Mouse (Mus musculus) midbrain, embryonic 11.5 days (tissue): ENCODE measurements around the gene Myrfl. TPM values are rescaled to one million over a fixed set of nuclear protein-coding genes. Genes with fewer than 3 reads are reported as not detected.

Source experiments
- ATAC-seq: fragments of 200-750 bp; cut with Nextera tagmentation; 2 replicates; pipeline ENCODE4 v1.8.0; 2017; ENCODE audit warnings: moderate TSS enrichment, moderate library complexity; ENCODE audit not compliant: low FRiP score
- DNase-seq: peaks from one replicate; pipeline ENCODE4 v3.0.0; 2015; ENCODE audit warnings: low spot score; ENCODE audit errors: missing footprints
- H3K27ac ChIP-seq: fragments of 300-500 bp; sonication (generic); 2 replicates; pipeline ENCODE4 v1.5.1; 2014; ENCODE audit warnings: low read depth, low read length
- H3K27me3 ChIP-seq: fragments of 300-500 bp; sonication (generic); 2 replicates; pipeline ENCODE4 v1.6.1; 2014; ENCODE audit warnings: mild to moderate bottlenecking, low read length, moderate library complexity, mixed read lengths; ENCODE audit not compliant: control insufficient read depth, insufficient read depth
- H3K36me3 ChIP-seq: fragments of 300-500 bp; sonication (generic); 2 replicates; pipeline ENCODE4 v1.6.1; 2014; ENCODE audit warnings: mild to moderate bottlenecking, low read length, moderate library complexity, mixed read lengths; ENCODE audit not compliant: control insufficient read depth, insufficient read depth
- H3K4me1 ChIP-seq: fragments of 300-500 bp; sonication (generic); 2 replicates; pipeline ENCODE4 v1.6.1; 2014; ENCODE audit warnings: low read length; ENCODE audit not compliant: control insufficient read depth, insufficient read depth
- H3K4me2 ChIP-seq: fragments of 300-500 bp; sonication (generic); 2 replicates; pipeline ENCODE4 v1.6.1; 2014; ENCODE audit warnings: mild to moderate bottlenecking, moderate library complexity
- H3K4me3 ChIP-seq: fragments of 300-500 bp; sonication (generic); 2 replicates; pipeline ENCODE4 v1.5.1; 2014; ENCODE audit warnings: low read depth, low read length
- H3K9ac ChIP-seq: fragments of 300-500 bp; sonication (generic); 2 replicates; pipeline ENCODE4 v1.6.1; 2014; ENCODE audit warnings: low read length
- H3K9me3 ChIP-seq: fragments of 300-500 bp; sonication (generic); 2 replicates; pipeline ENCODE4 v1.6.1; 2016; ENCODE audit warnings: low read length; ENCODE audit not compliant: control insufficient read depth
- WGBS: fragments of 180-500 bp; shearing (Covaris S2); extraction: QIAGEN DNeasy Blood & Tissue Kit; methylation state at CpG from one replicate; pipeline ENCODE4 v1.1.7; 2014; 5-methylcytosine and 5-hydroxymethylcytosine counted together
- polyA plus RNA-seq: library from polyadenylated mRNA; unstranded; fragments of >200 nt; fragmentation: Nextera tagmentation; extraction: Ambion mirVana; gene quantifications from 2 replicates; pipeline ENCODE4 v1.2.1, GENCODE M21; 2014

Gene Myrfl
- 0.04 and 0.23 TPM in 2 replicates for polyA plus RNA-seq

- H3K4me2 ChIP-seq = no peak within 1 kb of the TSS
- ATAC-seq = no peak
- no peak for DNase-seq
- no peak within 1 kb of the TSS for H3K27ac ChIP-seq
- no peaks in the 10 kb centered on the region for H3K27me3 ChIP-seq
- no peak within 1 kb of the TSS for H3K4me3 ChIP-seq
- no peak within 1 kb of the TSS for H3K9ac ChIP-seq
- 81% methylated on average over 17 of the region's 17 CpGs for WGBS
- H3K9me3 ChIP-seq = no peaks in the 10 kb centered on the region
- no peaks in the 10 kb centered on the region for H3K36me3 ChIP-seq
- H3K4me1 ChIP-seq = no peaks in the 10 kb centered on the region
Measured at GRCm38 (mm10) chr10:116896336-116897177, at the start of gene Myrfl. Gene Myrfl (minus strand): TSS chr10:116896919.

DNA sequence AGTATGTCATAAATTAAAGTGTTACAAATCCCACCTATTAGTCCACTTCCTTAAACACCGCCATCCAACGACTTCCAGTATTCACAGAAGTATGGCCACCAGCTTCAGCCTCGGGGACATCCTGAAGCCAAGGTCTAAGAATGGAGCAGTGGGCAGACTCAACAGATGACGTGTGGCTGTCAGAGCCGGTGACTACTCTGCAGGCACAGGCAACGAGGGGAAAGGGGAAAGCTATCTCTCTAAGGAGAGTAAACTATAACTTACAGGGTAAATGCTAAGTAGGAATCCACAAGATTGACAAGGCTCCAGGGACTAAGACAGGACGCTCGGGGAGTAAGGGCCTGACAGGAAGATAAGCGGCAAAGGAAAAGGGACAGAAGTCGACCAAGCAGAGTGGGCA is 48.2 kb upstream of the Myrfl start:
- no peak overlapping the region for H3K9ac ChIP-seq
- no peak overlapping the region for H3K27ac ChIP-seq
- H3K27me3 ChIP-seq = no peaks in the 10 kb centered on the region
- H3K9me3 ChIP-seq = no peaks in the 10 kb centered on the region
- H3K36me3 ChIP-seq = no peaks in the 10 kb centered on the region
- 81% methylated on average over 10 of the region's 10 CpGs for WGBS
- H3K4me2 ChIP-seq = no peak overlapping the region
- ATAC-seq = no peak
- no peak for DNase-seq
- peaks cover 11% of the 10 kb centered on the region; the same call in 1 of the 2 replicates for H3K4me1 ChIP-seq
- H3K4me3 ChIP-seq = no peak overlapping the region

DNA sequence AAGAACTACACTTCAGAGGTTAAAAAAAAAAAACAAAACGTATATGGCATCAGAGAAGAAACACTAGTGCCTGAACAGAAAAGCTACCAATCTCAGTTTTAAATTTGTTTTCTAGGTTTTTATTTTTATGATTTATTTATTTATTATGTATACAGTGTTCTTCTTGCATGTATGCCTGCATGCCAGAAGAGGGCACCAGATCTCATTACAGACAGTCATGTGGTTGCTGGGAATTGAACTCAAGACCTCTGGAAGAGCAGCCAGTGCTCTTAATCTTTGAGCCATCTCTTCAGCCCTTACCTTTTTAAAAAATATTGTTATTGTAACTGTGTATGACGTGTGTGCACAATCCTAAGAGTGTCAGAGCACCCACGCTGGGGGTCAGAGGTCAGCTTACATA is 47.4 kb upstream of the Myrfl start:
- 85% methylated on average over 3 of the region's 3 CpGs for WGBS
- DNase-seq (no peak), ATAC-seq (no peak)
- Histone ChIP-seq H3K36me3 (0 out of 2 replicates have a peak, but pooled peaks cover 1% of the 10 kb centered on the region), H3K4me2 (no peak overlapping the region), H3K9me3 (no peaks in the 10 kb centered on the region), H3K4me1 (peaks cover 10% of the 10 kb centered on the region; the same call in 1 of the 2 replicates), H3K27me3 (no peaks in the 10 kb centered on the region), H3K4me3 (no peak overlapping the region), H3K9ac (no peak overlapping the region), H3K27ac (no peak overlapping the region)

- no peaks in the 10 kb centered on the region for H3K4me1 ChIP-seq
- H3K9ac ChIP-seq = no peak overlapping the region
- no peaks in the 10 kb centered on the region for H3K9me3 ChIP-seq
- DNase-seq = no peak
- no peak for ATAC-seq
- no peaks in the 10 kb centered on the region for H3K27me3 ChIP-seq
- H3K27ac ChIP-seq = no peak overlapping the region
- H3K4me2 ChIP-seq = no peak overlapping the region
- 91% methylated on average over 6 of the region's 6 CpGs for WGBS
- H3K4me3 ChIP-seq = no peak overlapping the region
- H3K36me3 ChIP-seq = peaks cover 3% of the 10 kb centered on the region; the same call in 1 of the 2 replicates
Measured at GRCm38 (mm10) chr10:116943025-116943424, 46.3 kb upstream of the Myrfl start.

- no peaks in the 10 kb centered on the region for H3K4me1 ChIP-seq
- H3K9me3 ChIP-seq = no peaks in the 10 kb centered on the region
- H3K4me2 ChIP-seq = no peak overlapping the region
- no peaks in the 10 kb centered on the region for H3K27me3 ChIP-seq
- ATAC-seq = no peak
- no peak overlapping the region for H3K27ac ChIP-seq
- H3K4me3 ChIP-seq = no peak overlapping the region
- H3K9ac ChIP-seq = no peak overlapping the region
- peaks cover 5% of the 10 kb centered on the region; the same call in 1 of the 2 replicates for H3K36me3 ChIP-seq
- WGBS = 81% methylated on average over 12 of the region's 12 CpGs
- no peak for DNase-seq
Measured at GRCm38 (mm10) chr10:116935028-116935427, 38.3 kb upstream of the Myrfl start.

- Histone ChIP-seq H3K4me3 (no peak overlapping the region), H3K27ac (no peak overlapping the region), H3K9ac (no peak overlapping the region), H3K4me2 (no peak overlapping the region), H3K36me3 (peaks cover 3% of the 10 kb centered on the region; the same call in 1 of the 2 replicates), H3K9me3 (no peaks in the 10 kb centered on the region), H3K27me3 (no peaks in the 10 kb centered on the region), H3K4me1 (no peaks in the 10 kb centered on the region)
- no peak for ATAC-seq
- DNase-seq = no peak
- 95% methylated on average over 7 of the region's 7 CpGs for WGBS
Measured at GRCm38 (mm10) chr10:116933794-116934193, 37.1 kb upstream of the Myrfl start.

- Histone ChIP-seq H3K4me3 (no peak overlapping the region), H3K36me3 (peaks cover 3% of the 10 kb centered on the region; the same call in 1 of the 2 replicates), H3K9me3 (no peaks in the 10 kb centered on the region), H3K4me1 (no peaks in the 10 kb centered on the region), H3K9ac (no peak overlapping the region), H3K27me3 (no peaks in the 10 kb centered on the region), H3K27ac (no peak overlapping the region), H3K4me2 (no peak overlapping the region)
- no peak for ATAC-seq
- WGBS = 91% methylated on average over 13 of the region's 13 CpGs
- no peak for DNase-seq
Measured at GRCm38 (mm10) chr10:116932418-116932817, 35.7 kb upstream of the Myrfl start.

GRCm38 (mm10) chr10:116931497-116932179 is 34.9 kb upstream of the Myrfl start:
- DNase-seq (no peak), ATAC-seq (no peak)
- no peak overlapping the region for H3K4me2 ChIP-seq
- no peaks in the 10 kb centered on the region for H3K9me3 ChIP-seq
- H3K4me3 ChIP-seq = no peak overlapping the region
- no peaks in the 10 kb centered on the region; the same call in 1 of the 2 replicates for H3K36me3 ChIP-seq
- H3K27ac ChIP-seq = no peak overlapping the region
- no peaks in the 10 kb centered on the region for H3K27me3 ChIP-seq
- H3K4me1 ChIP-seq = no peaks in the 10 kb centered on the region
- no peak overlapping the region for H3K9ac ChIP-seq
- 92% methylated on average over 15 of the region's 15 CpGs for WGBS

DNA sequence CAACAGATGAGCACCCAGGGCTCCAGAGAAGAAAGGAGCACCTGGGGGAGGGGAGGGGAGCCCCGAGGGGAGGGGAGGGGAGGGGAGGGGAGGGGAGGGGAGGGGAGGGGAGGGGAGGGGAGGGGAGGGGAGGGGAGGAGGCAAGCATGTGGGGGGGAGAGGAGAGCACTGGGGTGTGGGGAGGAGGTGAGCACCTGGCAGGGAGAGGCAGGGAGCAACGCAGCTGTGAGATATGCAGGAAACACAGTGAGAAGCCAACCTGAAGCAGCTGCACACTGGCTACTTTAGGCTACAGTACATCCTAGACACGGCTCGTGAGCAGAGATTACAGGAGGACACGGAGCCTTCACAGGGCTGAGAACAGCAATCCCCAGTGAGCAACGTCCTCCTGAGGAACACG is 34.2 kb upstream of the Myrfl start:
- Histone ChIP-seq H3K27me3 (no peaks in the 10 kb centered on the region), H3K4me2 (no peak overlapping the region), H3K36me3 (no peaks in the 10 kb centered on the region; the same call in 1 of the 2 replicates), H3K27ac (no peak overlapping the region), H3K9ac (no peak overlapping the region), H3K4me1 (no peaks in the 10 kb centered on the region), H3K4me3 (no peak overlapping the region), H3K9me3 (no peaks in the 10 kb centered on the region)
- no peak for ATAC-seq
- 86% methylated on average over 6 of the region's 7 CpGs for whole genome bisulfite sequencing
- no peak for DNase-seq
